Mouse (Mus musculus) intestine, embryonic 16.5 days (tissue): Measurements from ENCODE around the gene Foxp1. TPM values are rescaled to one million over a fixed set of nuclear protein-coding genes. Genes with fewer than 3 reads are reported as not detected.

Experiments
- ATAC-seq: fragments of 200-750 bp; cut with Nextera tagmentation; 2 replicates; pipeline ENCODE4 v1.8.0; 2017; ENCODE audit warnings: moderate TSS enrichment, moderate library complexity
- H3K27ac ChIP-seq: fragments of 300-500 bp; sonication (generic); 2 replicates; pipeline ENCODE4 v1.5.1; 2014; ENCODE audit warnings: mild to moderate bottlenecking, low read length
- H3K27me3 ChIP-seq: fragments of 300-500 bp; sonication (generic); replicated peaks from 2 replicates; pipeline ENCODE4 v1.6.1; 2014; ENCODE audit warnings: low read length, control low read depth, mixed read lengths; ENCODE audit not compliant: control insufficient read depth, insufficient read depth
- H3K36me3 ChIP-seq: fragments of 300-500 bp; sonication (generic); 2 replicates; pipeline ENCODE4 v1.6.1; 2014; ENCODE audit warnings: low read length, control low read depth; ENCODE audit not compliant: control insufficient read depth, insufficient read depth
- H3K4me1 ChIP-seq: fragments of 300-500 bp; sonication (generic); 2 replicates; pipeline ENCODE4 v1.6.1; 2014; ENCODE audit warnings: low read length, control low read depth, mixed read lengths; ENCODE audit not compliant: control insufficient read depth, insufficient read depth
- H3K4me2 ChIP-seq: fragments of 300-500 bp; sonication (generic); 2 replicates; pipeline ENCODE4 v1.6.1; 2014; ENCODE audit warnings: low read depth, low read length, control low read depth
- H3K4me3 ChIP-seq: fragments of 300-500 bp; sonication (generic); 2 replicates; pipeline ENCODE4 v1.5.1; 2014; ENCODE audit warnings: mild to moderate bottlenecking, low read length
- H3K9ac ChIP-seq: fragments of 300-500 bp; sonication (generic); 2 replicates; pipeline ENCODE4 v1.6.1; 2014; ENCODE audit warnings: low read depth, low read length
- H3K9me3 ChIP-seq: fragments of 300-500 bp; sonication (generic); 2 replicates; pipeline ENCODE4 v1.6.1; 2016; ENCODE audit warnings: low read length, control low read depth; ENCODE audit not compliant: control insufficient read depth
- WGBS: fragments of 180-500 bp; shearing (Covaris S2); extraction: QIAGEN DNeasy Blood & Tissue Kit; methylation state at CpG from one replicate; pipeline ENCODE4 v1.1.7; 2014; 5-methylcytosine and 5-hydroxymethylcytosine counted together
- polyA plus RNA-seq: library from polyadenylated mRNA; unstranded; fragments of >200 nt; fragmentation: Nextera tagmentation; extraction: Ambion mirVana; gene quantifications from 2 replicates; pipeline ENCODE4 v1.2.1, GENCODE M21; 2015

Gene Foxp1
- polyA plus RNA-seq, 1 experiment from 2014 or later, result 74.8 TPM

DNA sequence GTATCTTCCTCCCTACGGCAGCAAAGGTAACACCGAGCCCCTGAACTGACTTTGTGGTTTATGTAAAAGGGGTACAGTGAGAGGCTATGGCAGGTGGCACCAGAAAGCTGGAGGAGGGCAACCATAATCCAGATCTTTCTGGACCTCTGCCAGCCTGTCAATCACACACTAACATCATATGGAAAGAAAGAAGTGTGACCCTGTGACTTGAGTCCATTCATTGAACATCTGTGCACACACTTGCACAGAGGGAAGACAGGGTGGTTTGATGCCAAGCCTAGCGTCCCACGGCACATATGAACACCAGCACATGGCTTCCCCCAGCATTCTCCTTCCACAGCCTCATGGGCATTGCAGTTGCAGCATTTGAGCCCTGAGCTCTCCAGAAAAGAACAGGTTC lies 58.1 kb downstream of the Foxp1 start:
- H3K4me3 ChIP-seq, result no peak overlapping the region

DNA sequence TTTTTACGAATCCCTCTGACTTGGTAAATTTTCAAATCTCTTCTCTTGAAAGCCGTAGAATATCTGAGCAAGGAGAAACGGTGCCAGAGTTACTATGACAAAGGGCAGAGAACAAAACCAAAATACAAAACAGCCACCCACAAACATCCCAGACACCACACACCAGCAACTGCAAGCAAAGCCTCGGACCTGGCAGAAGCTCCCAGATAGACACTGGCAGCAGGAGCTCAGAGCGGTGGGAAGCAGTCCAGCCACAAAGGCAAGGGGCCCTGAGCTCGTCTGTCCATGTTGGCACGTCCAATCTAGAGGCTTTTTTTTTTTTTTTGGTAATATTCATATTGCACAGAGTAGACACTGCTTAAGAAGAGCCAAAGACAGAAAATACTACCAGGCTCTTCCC lies 58.6 kb downstream of the Foxp1 start:
- Histone ChIP-seq H3K4me3 (no peak overlapping the region), H3K4me2 (no peak overlapping the region), H3K9ac (no peak overlapping the region), H3K36me3 (no peaks in the 10 kb centered on the region; the same call in 1 of the 2 replicates), H3K9me3 (no peaks in the 10 kb centered on the region), H3K27ac (no peak overlapping the region), H3K4me1 (0 out of 2 replicates have a peak, but pooled peaks cover 7% of the 10 kb centered on the region), H3K27me3 (no peaks in the 10 kb centered on the region)
- ATAC-seq, result no peak
- WGBS, result 86% methylated on average over 7 of the region's 7 CpGs

More for the DNA sequence above, 58.1 kb downstream of the Foxp1 start:
- Histone ChIP-seq H3K4me1 (peaks cover 10% of the 10 kb centered on the region; the same call in 1 of the 2 replicates), H3K9me3 (no peaks in the 10 kb centered on the region), H3K27ac (no peak overlapping the region), H3K9ac (no peak overlapping the region), H3K36me3 (no peaks in the 10 kb centered on the region; the same call in 1 of the 2 replicates), H3K27me3 (no peaks in the 10 kb centered on the region), H3K4me2 (no peak overlapping the region)
- ATAC-seq, result no peak
- 91% methylated on average over 4 of the region's 4 CpGs for WGBS

DNA sequence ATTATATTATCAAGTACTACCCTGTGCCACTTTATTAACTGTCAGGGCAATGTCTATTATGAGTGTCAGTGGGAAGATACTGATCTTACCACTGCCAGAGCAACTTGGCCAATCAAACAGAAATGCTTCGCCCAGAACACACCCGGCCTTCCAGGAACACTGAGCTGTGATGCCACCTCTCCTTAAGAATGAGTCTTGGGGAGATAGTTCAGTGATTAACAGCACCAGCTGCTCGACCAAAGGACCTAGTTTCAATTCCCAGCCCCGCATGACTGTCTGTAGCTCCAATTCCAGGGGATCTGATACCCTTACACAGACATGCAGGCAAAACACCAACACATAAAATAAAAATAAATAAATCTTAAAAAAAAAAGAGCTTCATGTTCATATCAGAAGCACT lies 63.7 kb downstream of the Foxp1 start:
- no peak overlapping the region for H3K9ac ChIP-seq
- no peak for ATAC-seq
- 90% methylated on average over 4 of the region's 4 CpGs for WGBS

DNA sequence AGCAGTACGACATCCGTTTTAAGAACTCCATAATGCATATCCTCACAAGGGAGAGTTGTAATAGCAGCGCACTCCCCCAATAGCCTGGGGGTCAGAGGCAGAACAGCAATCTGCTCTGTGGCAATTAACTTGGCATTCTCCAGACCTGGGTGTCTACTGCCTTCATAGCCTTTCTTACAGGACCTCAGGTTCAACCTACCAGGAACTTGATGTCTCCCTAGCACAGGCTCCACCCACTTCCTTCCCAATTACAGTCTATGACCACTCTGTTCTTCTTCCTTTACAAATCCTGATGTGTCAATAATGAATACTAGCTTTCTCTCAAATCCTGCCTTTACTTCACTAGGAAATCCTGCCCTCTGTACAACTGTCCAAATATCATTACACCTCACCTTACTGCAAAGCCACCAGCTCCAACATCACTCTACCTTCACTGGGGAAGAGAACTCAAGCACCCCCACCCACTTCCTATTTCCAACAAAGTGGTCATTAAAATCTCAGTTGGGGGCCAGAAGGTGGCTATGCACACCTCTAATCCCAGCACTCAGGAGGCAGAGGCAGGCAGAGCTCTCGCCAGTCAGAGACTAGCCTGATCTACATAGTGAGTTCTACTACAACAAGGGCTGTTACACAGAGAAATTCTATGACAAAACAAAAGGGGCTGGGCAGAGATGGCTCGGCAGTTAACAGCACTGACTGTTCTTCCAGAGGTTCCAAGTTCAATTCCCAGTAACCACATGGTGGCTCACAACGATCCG lies 68.6 kb downstream of the Foxp1 start:
- H3K27me3 ChIP-seq, result no peaks in the 10 kb centered on the region
- H3K9me3 ChIP-seq, result no peaks in the 10 kb centered on the region
- peaks cover 18% of the 10 kb centered on the region for H3K4me1 ChIP-seq
- WGBS, result 88% methylated on average over 7 of the region's 7 CpGs
- 0 out of 2 replicates have a peak, but pooled peaks cover 2% of the 10 kb centered on the region for H3K36me3 ChIP-seq
- no peak overlapping the region for H3K9ac ChIP-seq
- H3K27ac ChIP-seq, result no peak overlapping the region
- no peak overlapping the region for H3K4me3 ChIP-seq
- no peak overlapping the region for H3K4me2 ChIP-seq
- ATAC-seq, result no peak

More for the DNA sequence above, 63.7 kb downstream of the Foxp1 start:
- Histone ChIP-seq H3K9me3 (no peaks in the 10 kb centered on the region), H3K4me3 (no peak overlapping the region), H3K4me1 (no peaks in the 10 kb centered on the region), H3K27me3 (no peaks in the 10 kb centered on the region), H3K27ac (no peak overlapping the region), H3K4me2 (no peak overlapping the region), H3K36me3 (0 out of 2 replicates have a peak, but pooled peaks cover 2% of the 10 kb centered on the region)

DNA sequence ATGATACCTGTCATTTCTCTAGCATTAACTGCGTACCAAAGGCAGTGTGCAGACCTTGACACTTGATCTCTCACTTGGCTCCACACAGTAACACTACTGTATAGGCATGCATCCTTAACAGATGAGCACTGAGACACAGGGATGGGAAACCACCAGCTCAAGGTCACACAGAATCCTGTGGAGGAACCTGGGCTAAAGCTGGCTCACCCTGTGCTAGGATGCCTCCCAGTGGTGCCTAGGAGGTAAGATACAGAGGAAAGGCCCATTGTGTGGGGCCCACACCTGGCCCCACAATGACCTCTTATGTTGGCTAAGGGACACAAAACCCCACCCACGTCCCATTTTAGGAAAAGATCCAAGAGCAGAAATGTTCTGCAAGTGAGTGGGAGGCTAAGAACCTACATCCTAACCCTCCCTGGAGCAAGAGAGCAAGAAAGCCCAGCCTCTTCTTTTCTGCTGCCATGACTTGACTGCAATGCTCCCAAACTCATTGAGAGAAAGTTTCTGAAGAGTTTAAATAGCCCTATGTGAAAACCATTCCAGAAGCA lies 69.8 kb downstream of the Foxp1 start:
- H3K36me3 ChIP-seq, result 0 out of 2 replicates have a peak, but pooled peaks cover 2% of the 10 kb centered on the region
- WGBS, result 56% methylated on average over 2 of the region's 2 CpGs
- no peak overlapping the region for H3K9ac ChIP-seq
- no peak overlapping the region for H3K4me2 ChIP-seq
- H3K4me3 ChIP-seq, result no peak overlapping the region
- ATAC-seq, result peak; percentile 67
- H3K27me3 ChIP-seq, result no peaks in the 10 kb centered on the region
- H3K27ac ChIP-seq, result 0 out of 2 replicates have a peak overlapping the region, but pooled peaks have one; percentile 7
- H3K9me3 ChIP-seq, result no peaks in the 10 kb centered on the region
- peaks cover 18% of the 10 kb centered on the region for H3K4me1 ChIP-seq

DNA sequence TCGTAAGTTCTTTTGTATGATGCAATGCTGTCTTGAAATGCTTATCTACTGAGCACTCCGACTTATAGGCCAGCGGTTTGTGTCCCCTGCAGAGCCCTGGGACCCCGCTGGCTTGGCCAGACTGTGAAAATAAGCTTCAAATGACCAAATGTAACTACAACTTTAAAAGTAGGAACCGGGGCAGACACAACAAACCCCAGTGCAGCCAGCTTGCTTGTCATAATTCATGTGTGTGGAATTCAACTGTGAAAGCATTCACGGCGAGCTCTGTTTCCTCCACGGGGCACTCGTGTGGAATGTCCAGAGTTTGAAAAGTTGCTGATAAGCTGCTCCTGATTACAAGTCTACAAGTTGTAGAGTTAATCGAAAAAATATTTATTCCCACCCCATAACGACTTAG lies 71.0 kb downstream of the Foxp1 start:
- Histone ChIP-seq H3K9ac (no peak overlapping the region; the same call in 1 of the 2 replicates), H3K4me2 (no peak overlapping the region), H3K36me3 (0 out of 2 replicates have a peak, but pooled peaks cover 2% of the 10 kb centered on the region), H3K27me3 (no peaks in the 10 kb centered on the region), H3K4me3 (no peak overlapping the region), H3K27ac (peak overlapping the region; percentile 29; the same call in 1 of the 2 replicates), H3K9me3 (no peaks in the 10 kb centered on the region), H3K4me1 (peaks cover 18% of the 10 kb centered on the region)
- 38% methylated on average over 11 of the region's 11 CpGs for WGBS
- ATAC-seq, result no peak

DNA sequence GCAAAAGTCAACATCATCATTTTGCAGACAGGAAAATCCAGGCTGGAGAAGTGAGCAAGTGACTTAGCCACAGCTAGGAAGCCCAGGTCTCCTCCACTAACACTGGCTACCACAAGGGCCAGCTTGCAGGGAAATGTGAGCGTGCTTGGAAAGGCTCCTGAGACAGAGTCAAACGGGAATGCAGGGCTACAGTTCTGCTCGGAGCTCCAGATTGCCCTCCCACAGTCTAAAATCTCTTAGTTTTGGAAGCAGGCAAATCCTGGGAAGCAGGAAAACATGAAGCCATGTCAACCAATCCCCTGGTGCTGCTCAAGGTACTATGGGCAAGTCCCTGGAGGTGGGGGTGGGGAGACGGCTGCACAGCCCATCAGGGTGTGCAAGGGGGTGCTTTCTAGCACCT lies 75.1 kb downstream of the Foxp1 start:
- no peaks in the 10 kb centered on the region for H3K27me3 ChIP-seq
- H3K4me2 ChIP-seq, result no peak overlapping the region
- WGBS, result 78% methylated on average over 4 of the region's 4 CpGs
- H3K4me1 ChIP-seq, result peaks cover 9% of the 10 kb centered on the region
- ATAC-seq, result no peak
- no peak overlapping the region for H3K4me3 ChIP-seq
- no peak overlapping the region for H3K27ac ChIP-seq
- no peak overlapping the region for H3K9ac ChIP-seq
- no peaks in the 10 kb centered on the region for H3K36me3 ChIP-seq
- H3K9me3 ChIP-seq, result no peaks in the 10 kb centered on the region

DNA sequence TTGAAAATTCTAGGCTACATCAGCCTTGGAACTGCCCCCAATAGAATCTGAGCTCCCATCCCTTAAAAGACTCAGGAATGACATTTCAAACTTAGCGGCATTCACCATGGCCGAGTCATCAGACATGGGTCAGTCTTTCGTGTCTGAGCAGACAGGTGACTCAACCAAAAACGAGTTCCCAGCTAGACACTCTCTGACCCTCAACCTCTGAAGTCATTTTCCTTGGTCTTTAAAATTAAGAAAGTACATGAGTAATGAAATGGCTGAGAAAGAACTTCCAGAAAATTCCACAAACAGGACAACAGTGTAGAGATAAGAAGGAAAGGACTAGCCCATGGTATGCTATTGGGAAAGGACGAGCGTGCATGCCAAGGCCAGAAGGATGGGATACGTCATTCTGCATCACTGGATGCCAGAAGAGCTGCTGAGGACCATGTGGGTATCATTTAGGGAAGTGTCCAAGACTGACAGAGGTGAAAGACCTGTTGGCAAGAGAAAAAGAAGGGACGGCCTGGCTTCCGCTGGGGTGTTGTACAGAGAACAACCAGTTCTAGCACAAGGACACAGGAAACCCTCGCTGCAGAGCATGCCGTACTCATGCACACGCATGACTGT lies 75.6 kb downstream of the Foxp1 start:
- ATAC-seq, result no peak
- H3K9me3 ChIP-seq, result no peaks in the 10 kb centered on the region
- no peak overlapping the region for H3K27ac ChIP-seq

DNA sequence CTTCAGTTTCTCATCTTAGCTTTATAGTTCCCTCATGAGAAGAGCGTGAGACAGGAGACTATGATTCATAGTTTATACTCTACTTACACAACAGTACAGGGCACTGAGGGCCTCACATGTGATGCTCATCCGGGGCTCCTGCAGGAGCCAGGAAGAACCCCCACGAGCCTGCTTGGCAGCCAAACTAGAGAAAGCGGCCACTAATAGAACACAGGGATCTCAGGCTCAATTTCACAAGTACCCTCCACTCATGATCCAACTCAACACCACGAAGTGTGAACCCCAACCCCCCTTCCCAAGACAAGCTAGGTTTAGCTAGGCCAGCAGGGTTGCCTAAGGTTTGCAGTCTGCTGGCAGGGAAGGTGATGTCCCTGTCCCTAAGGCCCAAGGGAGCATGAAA lies 79.1 kb downstream of the Foxp1 start:
- Histone ChIP-seq H3K27me3 (no peaks in the 10 kb centered on the region), H3K27ac (no peak overlapping the region), H3K4me2 (no peak overlapping the region), H3K4me3 (no peak overlapping the region), H3K36me3 (no peaks in the 10 kb centered on the region), H3K4me1 (peaks cover 7% of the 10 kb centered on the region; the same call in 1 of the 2 replicates), H3K9me3 (no peaks in the 10 kb centered on the region), H3K9ac (no peak overlapping the region)
- no peak for ATAC-seq
- 77% methylated on average over 5 of the region's 5 CpGs for WGBS

More for the DNA sequence above, 75.6 kb downstream of the Foxp1 start:
- no peak overlapping the region for H3K4me3 ChIP-seq
- no peak overlapping the region for H3K4me2 ChIP-seq
- H3K9ac ChIP-seq, result no peak overlapping the region
- peaks cover 6% of the 10 kb centered on the region for H3K4me1 ChIP-seq
- WGBS, result 90% methylated on average over 12 of the region's 12 CpGs
- no peaks in the 10 kb centered on the region for H3K36me3 ChIP-seq
- no peaks in the 10 kb centered on the region for H3K27me3 ChIP-seq
